Mouse (Mus musculus): ENCODE results near the gene Ttll5.

- TF ChIP-seq CTCF (IDR thresholded peaks at IDR 0.05; ENCODE audit: low read depth) (0 out of 2 replicates have a peak, but pooled peaks have one; percentile 3), EP300 (IDR thresholded peaks at IDR 0.05; ENCODE audit: low read depth) (no peak)
Observed at GRCm38 (mm10) chr12:86104297-86104696, 279.8 kb downstream of the Ttll5 start.

All from heart, postnatal 0 days (tissue).